ENCODE assay signal across 8 mouse cellular contexts in the genomic region with DNA sequence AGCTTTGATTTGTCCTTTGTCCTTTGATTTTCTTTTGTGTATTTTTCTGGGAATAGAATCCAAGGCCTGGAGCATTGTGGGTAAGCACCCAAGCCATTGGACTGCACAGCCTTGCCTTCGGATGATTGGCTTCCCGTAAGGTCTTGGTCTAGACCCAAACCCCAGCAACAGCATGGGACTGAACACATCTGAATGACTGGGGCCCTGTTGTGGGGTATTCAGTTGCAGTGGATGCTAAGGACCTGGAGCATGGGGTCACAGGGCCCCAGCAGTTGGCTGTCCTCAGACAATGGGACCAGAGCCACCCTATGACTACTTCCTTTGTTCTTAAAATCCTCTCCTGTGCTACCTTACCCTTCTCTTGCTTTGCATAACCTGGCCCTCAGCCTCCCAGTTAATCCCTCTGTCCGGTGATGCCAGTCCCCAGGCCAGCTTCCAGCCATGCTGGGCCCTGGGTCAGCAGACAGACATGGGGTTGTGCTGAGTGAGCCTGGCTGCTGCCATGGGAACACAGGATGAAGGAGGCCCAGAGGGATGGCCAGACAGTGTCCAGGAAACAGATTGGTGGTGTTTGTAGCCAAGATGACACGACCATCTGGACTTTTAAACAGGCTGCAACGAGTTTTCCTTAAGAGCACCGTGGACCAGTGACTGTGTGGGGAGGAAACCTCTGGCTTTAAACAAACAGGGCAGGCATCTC. TPM values are rescaled to one million over a fixed set of nuclear protein-coding genes. Genes with fewer than 3 reads are reported as not detected.
DNase-seq lines count a peak whose midpoint lies in the region; ATAC-seq lines count a peak whose summit lies in the region.

No protein-coding gene starts in this region.

- H3K27ac ChIP-seq in heart, embryonic 13.5 days (replicated peaks): peak overlapping the region; percentile 43
- peak overlapping the region; percentile 50 for H3K27ac ChIP-seq in midbrain, embryonic 11.5 days (ENCODE audit: low read depth, low read length)

- peak; percentile 75 for DNase-seq in cerebellum, adult 11 months
- DNase-seq in embryo, embryonic 10.5 days (ENCODE audit: low spot score): peak; percentile 40
- no peak for DNase-seq in midbrain, embryonic 11.5 days (ENCODE audit: low spot score, missing footprints)
- DNase-seq in right cerebral cortex, adult 2 months (ENCODE audit: low spot score in 2 of 2): no peak
- no peak for DNase-seq in liver
- DNase-seq in ovary, postnatal 14 days (ENCODE audit: low spot score): no peak
- DNase-seq in adrenal gland, adult (ENCODE audit: inconsistent age in 2 of 2, low spot score in 1 of 2): no peak

- peaks cover 49% of the 10 kb centered on the region for H3K36me3 ChIP-seq in heart, embryonic 13.5 days
- no peaks in the 10 kb centered on the region for H3K36me3 ChIP-seq in midbrain, embryonic 11.5 days (ENCODE audit: control insufficient read depth, insufficient read depth, low read length)

- no peak; the same call in 1 of the 2 replicates for ATAC-seq in heart, embryonic 13.5 days (ENCODE audit: extremely low read depth, insufficient number of reproducible peaks, low FRiP score, low TSS enrichment)
- ATAC-seq in midbrain, embryonic 11.5 days (ENCODE audit: low FRiP score): peak; percentile 82

- H3K4me2 ChIP-seq in heart, embryonic 13.5 days: no peak overlapping the region
- H3K4me2 ChIP-seq in midbrain, embryonic 11.5 days: no peak overlapping the region

- no peak overlapping the region; the same call in 1 of the 2 replicates for H3K9ac ChIP-seq in heart, embryonic 13.5 days
- H3K9ac ChIP-seq in midbrain, embryonic 11.5 days (ENCODE audit: low read length): peak overlapping the region; percentile 33; the same call in 1 of the 2 replicates

- H3K27me3 ChIP-seq in heart, embryonic 13.5 days (replicated peaks): no peaks in the 10 kb centered on the region
- no peaks in the 10 kb centered on the region for H3K27me3 ChIP-seq in midbrain, embryonic 11.5 days (ENCODE audit: control insufficient read depth, insufficient read depth, low read length)

- H3K4me3 ChIP-seq in heart, embryonic 13.5 days: no peak overlapping the region
- no peak overlapping the region for H3K4me3 ChIP-seq in midbrain, embryonic 11.5 days (ENCODE audit: low read depth, low read length)

- H3K9me3 ChIP-seq in heart, embryonic 13.5 days: no peaks in the 10 kb centered on the region
- H3K9me3 ChIP-seq in midbrain, embryonic 11.5 days (ENCODE audit: control insufficient read depth, low read length): no peaks in the 10 kb centered on the region

- WGBS in heart, embryonic 13.5 days: 65% methylated on average over 6 of the region's 6 CpGs
- WGBS in midbrain, embryonic 11.5 days: 27% methylated on average over 6 of the region's 6 CpGs

- H3K4me1 ChIP-seq in heart, embryonic 13.5 days: peaks cover 7% of the 10 kb centered on the region
- peaks cover 13% of the 10 kb centered on the region for H3K4me1 ChIP-seq in midbrain, embryonic 11.5 days (ENCODE audit: control insufficient read depth, insufficient read depth, low read length)

RNA-seq across cellular contexts. Expression of a gene that starts 11.7 kb away (rescaled TPM):
- polyA plus RNA-seq in heart, embryonic 13.5 days (2015; fragmentation: Nextera tagmentation; extraction: Ambion mirVana): 41.0 and 45.5 TPM in 2 replicates
- polyA plus RNA-seq in midbrain, embryonic 11.5 days (2014; fragmentation: Nextera tagmentation; extraction: Ambion mirVana): 50.8 and 54.7 TPM in 2 replicates

RNA-seq across cellular contexts. Expression of a gene that starts 11.7 kb away (rescaled TPM):
- polyA plus RNA-seq in heart, embryonic 13.5 days (2015; fragmentation: Nextera tagmentation; extraction: Ambion mirVana): 35.4 and 41.6 TPM in 2 replicates
- polyA plus RNA-seq in midbrain, embryonic 11.5 days (2014; fragmentation: Nextera tagmentation; extraction: Ambion mirVana): 62.2 and 64.1 TPM in 2 replicates

RNA-seq across cellular contexts. Expression of a gene that starts 33.9 kb away (rescaled TPM):
- 95.2 and 103 TPM in 2 replicates for polyA plus RNA-seq in heart, embryonic 13.5 days (2015; fragmentation: Nextera tagmentation; extraction: Ambion mirVana)
- 282 and 288 TPM in 2 replicates for polyA plus RNA-seq in midbrain, embryonic 11.5 days (2014; fragmentation: Nextera tagmentation; extraction: Ambion mirVana)

RNA-seq across cellular contexts. Expression of a gene that starts 46.9 kb away (rescaled TPM):
- 7.8 and 8.3 TPM in 2 replicates for polyA plus RNA-seq in heart, embryonic 13.5 days (2015; fragmentation: Nextera tagmentation; extraction: Ambion mirVana)
- polyA plus RNA-seq in midbrain, embryonic 11.5 days (2014; fragmentation: Nextera tagmentation; extraction: Ambion mirVana): 5.5 and 6.0 TPM in 2 replicates

RNA-seq across cellular contexts. Expression of a gene that starts 52.6 kb away (rescaled TPM):
- 279 and 320 TPM in 2 replicates for polyA plus RNA-seq in heart, embryonic 13.5 days (2015; fragmentation: Nextera tagmentation; extraction: Ambion mirVana)
- 2,717 and 2,900 TPM in 2 replicates for polyA plus RNA-seq in midbrain, embryonic 11.5 days (2014; fragmentation: Nextera tagmentation; extraction: Ambion mirVana)

Comparison
In these comparisons a context has a peak if more than half of its experiments do, and no peak if none do; other contexts are left out.
1. DNase-seq: peak in cerebellum, adult 11 months (single experiment) and embryo, embryonic 10.5 days (single experiment); none in midbrain, embryonic 11.5 days (single experiment), right cerebral cortex, adult 2 months (0 of 2), liver (single experiment), ovary, postnatal 14 days (single experiment) and adrenal gland, adult (0 of 2).